Mouse (Mus musculus): ENCODE measurements at regions not wholly inside any gene's neighbourhood (a gene's known extent, or its start where the extent isn't known, plus 50 kb on each side); places are given as distances from the start of the nearest gene placed in this dataset.

DNA sequence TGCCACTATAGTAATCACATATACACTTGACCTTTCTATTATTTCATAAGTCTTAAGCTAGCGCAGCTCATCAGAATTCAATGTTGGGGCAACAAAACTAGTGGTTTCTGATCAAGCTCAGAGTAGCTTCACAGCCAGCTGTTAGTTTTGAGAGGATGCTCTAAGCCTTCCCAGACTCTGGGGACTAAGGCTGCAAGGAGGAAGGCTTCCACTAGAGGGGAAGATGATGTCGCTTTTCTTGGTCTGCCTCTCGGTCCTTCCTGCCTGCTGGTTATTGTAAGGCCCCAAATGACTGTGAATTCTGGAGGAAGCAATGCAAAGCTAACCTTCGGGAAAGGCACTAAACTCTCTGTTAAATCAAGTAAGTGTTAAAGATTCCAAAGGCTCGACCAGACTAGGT, 78.4 kb downstream of the Dad1 start:
- no peak for DNase-seq (ENCODE audit: low spot score)
- no peak for ATAC-seq (replicated peaks; ENCODE audit: insufficient number of reproducible peaks, low FRiP score, low TSS enrichment, low read depth)
- no peak overlapping the region for H3K27ac ChIP-seq (replicated peaks; ENCODE audit: low read depth, low read length)
- H3K4me1 ChIP-seq (ENCODE audit: control insufficient read depth, insufficient read depth, low read length) = no peaks in the 10 kb centered on the region
- H3K4me2 ChIP-seq (ENCODE audit: low read depth, low read length) = no peak overlapping the region
- 71% methylated on average over 5 of the region's 5 CpGs for WGBS
- no peak overlapping the region for H3K9ac ChIP-seq (replicated peaks; ENCODE audit: low read length)
- H3K36me3 ChIP-seq (replicated peaks; ENCODE audit: control insufficient read depth, insufficient read depth, low read depth, low read length) = no peaks in the 10 kb centered on the region
- no peak overlapping the region for H3K4me3 ChIP-seq (ENCODE audit: low read depth, low read length)
- no peaks in the 10 kb centered on the region for H3K9me3 ChIP-seq (replicated peaks; ENCODE audit: control insufficient read depth, low read length)
- no peaks in the 10 kb centered on the region for H3K27me3 ChIP-seq (ENCODE audit: control insufficient read depth, insufficient read depth, low read length)

DNA sequence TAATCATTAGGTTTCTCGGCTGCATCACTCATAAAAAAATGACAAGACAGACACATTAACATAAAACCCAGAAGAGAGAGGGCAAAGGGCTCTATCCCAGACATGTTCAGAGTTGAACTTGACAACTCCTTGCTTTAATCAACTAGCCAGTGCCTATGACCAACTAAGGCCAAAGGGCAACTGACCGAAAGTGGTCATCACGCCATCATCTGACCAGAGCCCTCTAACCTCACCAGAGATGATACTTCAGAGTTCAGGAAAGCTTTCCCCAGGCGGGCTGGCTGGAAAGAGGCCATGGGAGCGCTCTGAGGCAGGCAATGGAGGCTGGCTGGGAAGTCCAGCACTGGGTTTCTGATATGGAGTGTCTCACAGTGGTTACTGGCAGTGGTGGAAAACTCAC, 80.6 kb downstream of the Dad1 start:
- no peak overlapping the region for H3K9ac ChIP-seq (replicated peaks; ENCODE audit: low read length)
- 87% methylated on average over 5 of the region's 5 CpGs for WGBS
- H3K27ac ChIP-seq (replicated peaks; ENCODE audit: low read depth, low read length) = no peak overlapping the region
- DNase-seq (ENCODE audit: low spot score) (no peak), ATAC-seq (replicated peaks; ENCODE audit: insufficient number of reproducible peaks, low FRiP score, low TSS enrichment, low read depth) (no peak)
- no peaks in the 10 kb centered on the region for H3K36me3 ChIP-seq (replicated peaks; ENCODE audit: control insufficient read depth, insufficient read depth, low read depth, low read length)
- no peaks in the 10 kb centered on the region for H3K27me3 ChIP-seq (ENCODE audit: control insufficient read depth, insufficient read depth, low read length)
- H3K9me3 ChIP-seq (replicated peaks; ENCODE audit: control insufficient read depth, low read length) = no peaks in the 10 kb centered on the region
- H3K4me1 ChIP-seq (ENCODE audit: control insufficient read depth, insufficient read depth, low read length) = no peaks in the 10 kb centered on the region
- no peak overlapping the region for H3K4me2 ChIP-seq (ENCODE audit: low read depth, low read length)
- no peak overlapping the region for H3K4me3 ChIP-seq (ENCODE audit: low read depth, low read length)

DNA sequence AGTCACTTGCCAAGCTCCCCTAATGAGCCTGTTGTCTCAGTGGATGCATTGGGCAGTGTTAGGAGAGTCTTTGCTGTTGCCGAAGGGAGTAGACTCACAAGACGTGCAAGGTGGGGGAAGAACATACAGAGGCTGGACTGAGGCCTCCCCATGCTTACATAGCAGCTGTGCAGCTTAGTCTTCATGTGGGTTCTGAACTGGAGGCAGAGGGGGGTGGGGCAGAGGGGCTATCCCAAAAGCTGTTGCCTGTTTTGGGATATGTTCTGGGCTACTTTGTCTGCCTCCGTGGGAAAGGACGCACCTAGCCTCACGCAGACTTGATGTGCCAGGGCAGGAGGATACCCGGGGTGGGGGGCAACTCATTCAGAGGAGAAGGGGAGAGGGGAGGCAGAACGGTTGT, 84.7 kb downstream of the Dad1 start:
- H3K27ac ChIP-seq (replicated peaks; ENCODE audit: low read depth, low read length) = no peak overlapping the region
- no peaks in the 10 kb centered on the region for H3K36me3 ChIP-seq (replicated peaks; ENCODE audit: control insufficient read depth, insufficient read depth, low read depth, low read length)
- no peak overlapping the region for H3K9ac ChIP-seq (replicated peaks; ENCODE audit: low read length)
- H3K4me3 ChIP-seq (ENCODE audit: low read depth, low read length) = no peak overlapping the region
- ATAC-seq (replicated peaks; ENCODE audit: insufficient number of reproducible peaks, low FRiP score, low TSS enrichment, low read depth) = no peak
- no peaks in the 10 kb centered on the region for H3K4me1 ChIP-seq (ENCODE audit: control insufficient read depth, insufficient read depth, low read length)
- no peaks in the 10 kb centered on the region for H3K27me3 ChIP-seq (ENCODE audit: control insufficient read depth, insufficient read depth, low read length)
- WGBS = 87% methylated on average over 7 of the region's 7 CpGs
- DNase-seq (ENCODE audit: low spot score) = no peak
- no peak overlapping the region for H3K4me2 ChIP-seq (ENCODE audit: low read depth, low read length)
- no peaks in the 10 kb centered on the region for H3K9me3 ChIP-seq (replicated peaks; ENCODE audit: control insufficient read depth, low read length)

DNA sequence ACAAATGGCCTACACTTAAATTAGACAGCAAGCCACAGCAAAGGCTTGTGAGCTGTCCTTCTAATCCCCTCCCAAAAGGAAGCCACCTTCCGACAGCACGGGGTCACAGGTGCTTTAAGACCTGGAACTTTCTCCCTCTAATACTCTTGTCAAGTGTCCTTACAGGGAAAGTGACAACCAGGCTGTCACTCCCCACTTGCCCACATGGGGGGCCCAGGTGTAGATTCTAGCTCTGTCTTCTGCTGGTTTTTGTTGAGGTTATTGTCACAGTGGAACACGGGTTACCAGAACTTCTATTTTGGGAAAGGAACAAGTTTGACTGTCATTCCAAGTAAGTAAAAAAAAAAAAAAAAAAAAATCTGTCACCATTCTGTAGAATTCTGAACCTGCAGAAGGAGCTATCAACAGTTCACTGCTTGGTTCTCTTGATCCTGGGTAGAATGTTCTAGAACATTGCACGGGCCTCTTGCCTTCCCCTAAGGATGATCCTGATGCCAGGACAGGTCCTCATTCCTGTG, 85.4 kb downstream of the Dad1 start:
- WGBS = 83% methylated on average over 4 of the region's 4 CpGs
- ATAC-seq (replicated peaks; ENCODE audit: insufficient number of reproducible peaks, low FRiP score, low TSS enrichment, low read depth) = no peak

DNA sequence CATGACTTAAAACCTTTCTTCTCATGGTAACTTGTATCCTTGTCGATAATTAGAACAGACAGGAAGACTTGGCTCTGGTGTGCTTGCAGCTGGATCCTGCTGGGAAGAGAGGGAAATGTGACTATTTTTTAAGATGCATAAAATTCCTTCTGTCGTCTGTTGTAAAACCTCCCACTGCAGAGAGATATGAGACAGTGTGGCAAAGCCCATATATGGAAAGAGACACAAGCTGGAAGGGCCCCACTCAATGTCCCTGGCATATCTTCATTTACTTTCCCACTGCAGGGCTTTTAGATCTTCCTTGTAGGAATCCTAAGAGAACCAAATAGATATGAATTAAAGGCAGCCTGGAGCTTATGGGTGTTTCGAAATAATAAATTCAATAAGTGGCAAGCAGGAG, 87.8 kb downstream of the Dad1 start:
- Histone ChIP-seq H3K4me2 (ENCODE audit: low read depth, low read length) (no peak overlapping the region), H3K27ac (replicated peaks; ENCODE audit: low read depth, low read length) (no peak overlapping the region), H3K9ac (replicated peaks; ENCODE audit: low read length) (no peak overlapping the region), H3K9me3 (replicated peaks; ENCODE audit: control insufficient read depth, low read length) (no peaks in the 10 kb centered on the region), H3K4me3 (ENCODE audit: low read depth, low read length) (no peak overlapping the region), H3K36me3 (replicated peaks; ENCODE audit: control insufficient read depth, insufficient read depth, low read depth, low read length) (no peaks in the 10 kb centered on the region), H3K27me3 (ENCODE audit: control insufficient read depth, insufficient read depth, low read length) (no peaks in the 10 kb centered on the region), H3K4me1 (ENCODE audit: control insufficient read depth, insufficient read depth, low read length) (no peaks in the 10 kb centered on the region)
- ATAC-seq (replicated peaks; ENCODE audit: insufficient number of reproducible peaks, low FRiP score, low TSS enrichment, low read depth) (no peak), DNase-seq (ENCODE audit: low spot score) (no peak)
- 61% methylated on average over 3 of the region's 3 CpGs for WGBS

More for the DNA sequence above, 85.4 kb downstream of the Dad1 start:
- no peak overlapping the region for H3K4me2 ChIP-seq (ENCODE audit: low read depth, low read length)
- H3K36me3 ChIP-seq (replicated peaks; ENCODE audit: control insufficient read depth, insufficient read depth, low read depth, low read length) = no peaks in the 10 kb centered on the region
- H3K4me3 ChIP-seq (ENCODE audit: low read depth, low read length) = no peak overlapping the region
- no peak overlapping the region for H3K27ac ChIP-seq (replicated peaks; ENCODE audit: low read depth, low read length)
- H3K9me3 ChIP-seq (replicated peaks; ENCODE audit: control insufficient read depth, low read length) = no peaks in the 10 kb centered on the region
- no peaks in the 10 kb centered on the region for H3K4me1 ChIP-seq (ENCODE audit: control insufficient read depth, insufficient read depth, low read length)
- no peaks in the 10 kb centered on the region for H3K27me3 ChIP-seq (ENCODE audit: control insufficient read depth, insufficient read depth, low read length)
- H3K9ac ChIP-seq (replicated peaks; ENCODE audit: low read length) = no peak overlapping the region
- DNase-seq (ENCODE audit: low spot score) = no peak

DNA sequence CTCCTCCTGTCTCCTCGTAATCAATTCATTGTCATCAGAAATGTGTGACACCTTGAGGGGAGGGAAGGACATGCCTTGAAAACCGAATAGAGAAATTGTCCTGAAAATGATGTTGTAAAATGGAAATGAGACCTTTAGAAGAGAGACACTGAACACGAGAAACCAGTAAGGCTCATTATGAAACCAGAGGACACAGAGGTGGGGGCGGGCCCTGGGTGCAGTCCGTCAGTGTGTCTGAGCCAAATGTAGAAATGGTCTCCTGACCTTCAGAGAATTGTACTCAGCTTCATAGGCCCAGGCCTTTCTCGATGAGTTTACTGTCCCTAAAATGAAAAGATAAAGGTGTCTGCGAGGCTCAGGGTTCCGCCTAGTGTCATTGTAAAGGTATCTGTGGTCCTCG, 89.0 kb downstream of the Dad1 start:
- Histone ChIP-seq H3K4me3 (ENCODE audit: low read depth, low read length) (no peak overlapping the region), H3K27me3 (ENCODE audit: control insufficient read depth, insufficient read depth, low read length) (no peaks in the 10 kb centered on the region), H3K27ac (replicated peaks; ENCODE audit: low read depth, low read length) (no peak overlapping the region), H3K9me3 (replicated peaks; ENCODE audit: control insufficient read depth, low read length) (no peaks in the 10 kb centered on the region), H3K4me1 (ENCODE audit: control insufficient read depth, insufficient read depth, low read length) (no peaks in the 10 kb centered on the region), H3K4me2 (ENCODE audit: low read depth, low read length) (no peak overlapping the region), H3K9ac (replicated peaks; ENCODE audit: low read length) (no peak overlapping the region), H3K36me3 (replicated peaks; ENCODE audit: control insufficient read depth, insufficient read depth, low read depth, low read length) (no peaks in the 10 kb centered on the region)
- no peak for DNase-seq (ENCODE audit: low spot score)
- WGBS = 81% methylated on average over 9 of the region's 9 CpGs
- ATAC-seq (replicated peaks; ENCODE audit: insufficient number of reproducible peaks, low FRiP score, low TSS enrichment, low read depth) = no peak

DNA sequence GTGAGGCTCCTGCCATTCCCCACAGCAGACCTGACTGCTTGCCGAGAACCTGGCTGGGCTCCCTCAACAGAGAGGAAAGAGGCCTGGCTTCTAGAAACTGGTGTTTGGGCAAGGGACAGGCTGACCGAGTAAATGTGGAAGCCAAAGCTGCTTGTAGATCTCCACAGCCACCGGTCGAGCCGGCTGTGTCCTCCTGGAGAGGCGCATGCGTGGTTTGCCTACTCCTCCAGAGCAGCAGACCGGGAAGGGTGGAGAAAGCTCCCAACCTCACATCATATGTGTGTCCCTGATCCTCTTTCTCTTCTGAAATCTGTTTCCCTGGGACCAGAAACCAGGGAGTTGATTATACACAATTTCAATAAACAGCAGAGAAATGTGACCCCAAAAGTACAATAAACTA, 92.0 kb downstream of the Dad1 start:
- Histone ChIP-seq H3K36me3 (replicated peaks; ENCODE audit: control insufficient read depth, insufficient read depth, low read depth, low read length) (no peaks in the 10 kb centered on the region), H3K9me3 (replicated peaks; ENCODE audit: control insufficient read depth, low read length) (no peaks in the 10 kb centered on the region), H3K4me1 (ENCODE audit: control insufficient read depth, insufficient read depth, low read length) (no peaks in the 10 kb centered on the region), H3K4me2 (ENCODE audit: low read depth, low read length) (no peak overlapping the region), H3K27ac (replicated peaks; ENCODE audit: low read depth, low read length) (no peak overlapping the region), H3K4me3 (ENCODE audit: low read depth, low read length) (no peak overlapping the region), H3K27me3 (ENCODE audit: control insufficient read depth, insufficient read depth, low read length) (no peaks in the 10 kb centered on the region), H3K9ac (replicated peaks; ENCODE audit: low read length) (no peak overlapping the region)
- DNase-seq (ENCODE audit: low spot score) (no peak), ATAC-seq (replicated peaks; ENCODE audit: insufficient number of reproducible peaks, low FRiP score, low TSS enrichment, low read depth) (no peak)
- 74% methylated on average over 8 of the region's 8 CpGs for WGBS

DNA sequence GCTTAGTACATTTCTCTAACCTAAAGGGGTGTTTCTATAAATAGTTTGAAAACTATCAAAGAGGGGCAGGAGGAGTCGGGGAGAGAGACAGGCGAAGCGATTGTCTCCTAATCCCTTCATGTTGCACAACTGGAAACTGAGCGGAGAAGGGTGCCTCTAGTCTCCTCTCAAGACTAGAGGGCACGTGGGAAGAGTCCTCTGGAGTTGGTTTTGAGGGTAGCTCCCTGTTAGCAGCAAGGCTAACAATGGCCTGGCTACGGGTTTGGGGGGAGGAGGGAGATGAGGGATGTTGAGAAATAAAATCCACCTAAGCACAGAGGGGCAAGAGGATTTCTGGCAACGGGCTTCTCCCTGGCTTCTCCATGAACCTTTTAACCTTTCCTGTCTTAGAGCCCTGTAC, 92.7 kb downstream of the Dad1 start:
- ATAC-seq (replicated peaks; ENCODE audit: insufficient number of reproducible peaks, low FRiP score, low TSS enrichment, low read depth) (no peak), DNase-seq (ENCODE audit: low spot score) (no peak)
- Histone ChIP-seq H3K27ac (replicated peaks; ENCODE audit: low read depth, low read length) (no peak overlapping the region), H3K36me3 (replicated peaks; ENCODE audit: control insufficient read depth, insufficient read depth, low read depth, low read length) (no peaks in the 10 kb centered on the region), H3K4me2 (ENCODE audit: low read depth, low read length) (no peak overlapping the region), H3K4me3 (ENCODE audit: low read depth, low read length) (no peak overlapping the region), H3K9me3 (replicated peaks; ENCODE audit: control insufficient read depth, low read length) (no peaks in the 10 kb centered on the region), H3K27me3 (ENCODE audit: control insufficient read depth, insufficient read depth, low read length) (no peaks in the 10 kb centered on the region), H3K4me1 (ENCODE audit: control insufficient read depth, insufficient read depth, low read length) (no peaks in the 10 kb centered on the region), H3K9ac (replicated peaks; ENCODE audit: low read length) (no peak overlapping the region)
- 71% methylated on average over 7 of the region's 7 CpGs for WGBS

Measured in embryonic facial prominence, embryonic 11.5 days (tissue).